Mouse (Mus musculus) hindbrain, embryonic 16.5 days (tissue): ENCODE measurements at regions not wholly inside any gene's neighbourhood (a gene's known extent, or its start where the extent isn't known, plus 50 kb on each side); places are given as distances from the start of the nearest gene placed in this dataset.
"Not testable (repeated sequence)": the region's sequence is repeated elsewhere in the genome, so short reads cannot be mapped to it uniquely, and the experiment has no call there.

Source experiments
- ATAC-seq: fragments of 200-750 bp; cut with Nextera tagmentation; 2 replicates; pipeline ENCODE4 v1.8.0; 2017; ENCODE audit warnings: moderate TSS enrichment, moderate library complexity
- H3K27ac ChIP-seq: fragments of 300-500 bp; sonication (generic); 2 replicates; pipeline ENCODE4 v1.5.1; 2014; ENCODE audit warnings: low read depth, mild to moderate bottlenecking, control low read depth, low read length, moderate library complexity
- H3K27me3 ChIP-seq: fragments of 300-500 bp; sonication (generic); replicated peaks from 2 replicates; pipeline ENCODE4 v1.6.1; 2014; ENCODE audit warnings: low read length; ENCODE audit not compliant: control insufficient read depth, insufficient read depth
- H3K36me3 ChIP-seq: fragments of 300-500 bp; sonication (generic); 2 replicates; pipeline ENCODE4 v1.6.1; 2014; ENCODE audit warnings: mild to moderate bottlenecking, low read length, moderate library complexity, mixed read lengths; ENCODE audit not compliant: control insufficient read depth, insufficient read depth
- H3K4me1 ChIP-seq: fragments of 300-500 bp; sonication (generic); 2 replicates; pipeline ENCODE4 v1.6.1; 2014; ENCODE audit warnings: low read depth, low read length; ENCODE audit not compliant: control insufficient read depth, insufficient read depth
- H3K4me2 ChIP-seq: fragments of 300-500 bp; sonication (generic); 2 replicates; pipeline ENCODE4 v1.6.1; 2014; ENCODE audit warnings: mild to moderate bottlenecking, low read length, control low read depth, moderate library complexity
- H3K4me3 ChIP-seq: fragments of 300-500 bp; sonication (generic); 2 replicates; pipeline ENCODE4 v1.5.1; 2014; ENCODE audit warnings: mild to moderate bottlenecking, low read length, control low read depth, moderate library complexity
- H3K9ac ChIP-seq: fragments of 300-500 bp; sonication (generic); 2 replicates; pipeline ENCODE4 v1.6.1; 2014; ENCODE audit warnings: low read depth, mild to moderate bottlenecking, control low read depth, low read length, moderate library complexity
- H3K9me3 ChIP-seq: fragments of 300-500 bp; sonication (generic); 2 replicates; pipeline ENCODE4 v1.6.1; 2014; ENCODE audit warnings: mild to moderate bottlenecking, low read length, moderate library complexity; ENCODE audit not compliant: control insufficient read depth
- WGBS: fragments of 180-500 bp; shearing (Covaris S2); extraction: QIAGEN DNeasy Blood & Tissue Kit; methylation state at CpG from one replicate; pipeline ENCODE4 v1.1.7; 2014; 5-methylcytosine and 5-hydroxymethylcytosine counted together

GRCm38 (mm10) chr13:5179552-5179951, 570.6 kb upstream of the Akr1e1 start:
- WGBS, result 58% methylated on average over 2 of the region's 2 CpGs

DNA sequence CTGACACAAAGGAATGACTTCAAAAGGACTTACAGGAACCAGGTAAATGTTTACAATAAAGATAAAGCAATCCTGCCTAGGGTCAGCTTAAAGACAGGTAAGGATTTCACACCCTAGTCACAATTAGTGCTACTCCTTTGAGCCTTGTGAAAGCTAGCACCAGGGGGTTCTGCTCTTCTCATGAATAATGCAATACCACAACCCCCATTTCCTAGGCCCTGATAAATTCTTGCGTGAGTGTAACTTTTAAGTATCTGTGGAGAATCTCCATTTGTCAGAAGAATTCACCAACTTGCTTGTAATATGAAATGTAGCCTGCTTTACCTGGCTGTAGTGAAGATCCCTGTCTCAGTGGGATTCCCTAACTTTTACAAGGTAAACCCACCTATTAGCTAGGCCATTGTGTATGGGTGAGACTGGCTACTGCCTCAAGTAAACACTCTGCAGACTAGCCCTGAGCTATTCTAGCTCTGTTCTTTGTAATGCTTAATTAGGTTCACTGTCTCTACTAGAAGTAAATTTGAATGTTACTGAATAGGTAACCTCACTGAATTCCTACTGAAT, 576.3 kb upstream of the Akr1e1 start:
- H3K36me3 ChIP-seq, H3K27me3 ChIP-seq, H3K4me2 ChIP-seq, H3K9ac ChIP-seq, H3K4me3 ChIP-seq, H3K27ac ChIP-seq, ATAC-seq, H3K4me1 ChIP-seq, H3K9me3 ChIP-seq: not testable (repeated sequence)
- 31% methylated on average over 1 of the region's 1 CpGs for WGBS

More at GRCm38 (mm10) chr13:5179552-5179951, 570.6 kb upstream of the Akr1e1 start:
- Histone ChIP-seq H3K4me2 (no peak overlapping the region), H3K36me3 (no peaks in the 10 kb centered on the region), H3K4me3 (no peak overlapping the region), H3K9me3 (no peaks in the 10 kb centered on the region), H3K27ac (no peak overlapping the region), H3K9ac (no peak overlapping the region), H3K4me1 (no peaks in the 10 kb centered on the region), H3K27me3 (no peaks in the 10 kb centered on the region)
- ATAC-seq, result no peak

DNA sequence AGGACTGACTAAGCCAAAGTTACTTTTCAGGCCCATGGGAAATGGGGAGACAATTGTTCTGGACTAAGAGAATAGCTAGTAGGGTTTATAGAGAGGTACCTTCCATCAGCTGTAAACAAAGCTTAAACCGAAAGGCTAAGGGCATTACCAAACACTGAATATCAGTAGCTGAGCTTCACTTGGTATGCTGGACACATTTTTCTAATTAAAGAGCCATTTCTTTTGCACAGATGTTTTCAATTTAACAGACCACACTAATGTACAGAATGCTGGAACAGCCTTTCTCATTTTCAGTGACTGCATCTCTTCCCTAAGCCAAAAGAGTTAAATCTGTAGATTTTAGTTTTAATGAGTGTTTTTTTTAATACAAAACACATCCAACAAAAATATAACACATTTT, 593.8 kb upstream of the Akr1e1 start:
- 73% methylated on average over 1 of the region's 1 CpGs for whole genome bisulfite sequencing
- Histone ChIP-seq H3K36me3 (no peaks in the 10 kb centered on the region), H3K4me3 (no peak overlapping the region), H3K27ac (no peak overlapping the region), H3K4me2 (no peak overlapping the region), H3K9me3 (no peaks in the 10 kb centered on the region), H3K9ac (no peak overlapping the region), H3K27me3 (no peaks in the 10 kb centered on the region), H3K4me1 (no peaks in the 10 kb centered on the region)
- no peak for ATAC-seq

GRCm38 (mm10) chr13:5204143-5204542, 595.2 kb upstream of the Akr1e1 start:
- H3K9me3 ChIP-seq, result no peaks in the 10 kb centered on the region
- 75% methylated on average over 2 of the region's 2 CpGs for WGBS
- no peak overlapping the region for H3K9ac ChIP-seq
- H3K27ac ChIP-seq, result no peak overlapping the region
- no peaks in the 10 kb centered on the region for H3K27me3 ChIP-seq
- no peaks in the 10 kb centered on the region for H3K4me1 ChIP-seq
- no peak overlapping the region for H3K4me2 ChIP-seq
- H3K4me3 ChIP-seq, result no peak overlapping the region
- ATAC-seq, result no peak
- H3K36me3 ChIP-seq, result no peaks in the 10 kb centered on the region

DNA sequence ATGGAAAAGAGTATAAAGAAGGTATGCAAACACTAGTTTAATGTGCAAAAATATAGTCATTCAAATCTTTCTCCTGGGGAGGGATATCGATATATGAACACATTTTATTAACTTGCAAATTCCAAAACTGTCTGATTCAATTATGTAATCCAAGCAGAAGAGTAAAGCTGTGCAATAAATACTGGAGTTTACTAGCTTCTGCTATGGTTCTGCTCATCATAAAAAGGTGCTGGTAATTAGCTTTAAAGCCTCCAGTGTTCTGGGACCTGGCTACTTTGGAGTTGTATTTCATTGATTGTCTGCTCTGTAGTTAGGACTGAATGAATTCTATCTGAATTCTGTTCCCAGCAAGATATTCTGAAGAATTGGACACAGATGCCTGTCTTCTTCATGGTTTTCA, 602.7 kb upstream of the Akr1e1 start:
- no peaks in the 10 kb centered on the region for H3K36me3 ChIP-seq
- H3K4me3 ChIP-seq, result no peak overlapping the region
- H3K27ac ChIP-seq, result no peak overlapping the region
- no peaks in the 10 kb centered on the region for H3K4me1 ChIP-seq
- 89% methylated on average over 1 of the region's 1 CpGs for WGBS
- H3K9me3 ChIP-seq, result no peaks in the 10 kb centered on the region
- H3K9ac ChIP-seq, result no peak overlapping the region
- ATAC-seq, result no peak
- no peaks in the 10 kb centered on the region for H3K27me3 ChIP-seq
- no peak overlapping the region for H3K4me2 ChIP-seq

DNA sequence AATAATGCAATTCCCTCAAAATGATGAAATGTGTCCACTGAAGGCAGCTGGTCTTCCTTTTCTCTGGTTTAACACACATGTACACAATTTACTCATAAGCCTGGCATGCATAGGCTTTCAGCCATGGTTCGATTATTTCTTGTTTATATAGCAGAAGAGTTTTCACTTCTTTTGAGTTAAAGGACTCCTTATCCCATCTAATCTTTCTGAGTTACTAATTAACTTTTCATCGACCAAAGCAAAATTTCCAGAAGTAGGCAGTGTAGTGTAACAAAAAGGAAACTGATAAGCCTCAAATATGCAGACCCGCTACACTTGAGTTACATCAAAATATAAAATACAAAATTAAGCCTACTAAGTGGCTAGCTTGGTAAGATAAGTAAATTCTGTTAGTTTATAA, 620.5 kb upstream of the Akr1e1 start:
- H3K27ac ChIP-seq, result no peak overlapping the region
- H3K9me3 ChIP-seq, result no peaks in the 10 kb centered on the region
- WGBS, result 93% methylated on average over 3 of the region's 3 CpGs
- no peak overlapping the region for H3K4me3 ChIP-seq
- H3K4me2 ChIP-seq, result no peak overlapping the region
- no peaks in the 10 kb centered on the region for H3K36me3 ChIP-seq
- no peaks in the 10 kb centered on the region for H3K4me1 ChIP-seq
- no peak for ATAC-seq
- H3K27me3 ChIP-seq, result no peaks in the 10 kb centered on the region
- no peak overlapping the region for H3K9ac ChIP-seq

DNA sequence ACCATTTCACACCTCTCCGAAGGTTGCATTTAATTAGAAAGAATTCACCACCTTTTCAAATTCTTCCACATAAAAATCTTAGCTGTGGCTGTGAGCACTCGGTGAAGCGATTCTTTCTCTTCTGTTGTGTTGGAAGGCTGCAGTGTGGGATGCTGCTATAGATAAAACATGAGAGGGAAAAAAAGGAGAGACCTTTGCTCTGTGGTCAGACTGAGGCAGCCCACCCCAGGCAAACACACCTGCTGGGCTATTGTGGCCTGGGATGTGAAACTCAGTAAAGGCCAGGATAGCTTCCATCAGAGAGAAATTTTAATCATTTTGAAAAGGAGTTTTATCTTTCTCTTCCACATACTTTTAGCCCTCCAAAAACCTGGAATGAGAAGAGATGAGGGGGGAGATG, 625.3 kb upstream of the Akr1e1 start:
- Histone ChIP-seq H3K27ac (no peak overlapping the region), H3K27me3 (no peaks in the 10 kb centered on the region), H3K36me3 (no peaks in the 10 kb centered on the region), H3K9me3 (no peaks in the 10 kb centered on the region), H3K4me3 (no peak overlapping the region), H3K4me1 (no peaks in the 10 kb centered on the region), H3K4me2 (no peak overlapping the region), H3K9ac (no peak overlapping the region)
- 76% methylated on average over 3 of the region's 3 CpGs for WGBS
- no peak for ATAC-seq

GRCm38 (mm10) chr13:5235391-5235790, 625.9 kb upstream of the Klf6 start:
- Histone ChIP-seq H3K4me2 (no peak overlapping the region), H3K9me3 (no peaks in the 10 kb centered on the region), H3K27ac (no peak overlapping the region), H3K4me1 (no peaks in the 10 kb centered on the region), H3K9ac (no peak overlapping the region), H3K4me3 (no peak overlapping the region), H3K36me3 (no peaks in the 10 kb centered on the region), H3K27me3 (no peaks in the 10 kb centered on the region)
- WGBS, result 100% methylated on average over 1 of the region's 1 CpGs
- ATAC-seq, result no peak

DNA sequence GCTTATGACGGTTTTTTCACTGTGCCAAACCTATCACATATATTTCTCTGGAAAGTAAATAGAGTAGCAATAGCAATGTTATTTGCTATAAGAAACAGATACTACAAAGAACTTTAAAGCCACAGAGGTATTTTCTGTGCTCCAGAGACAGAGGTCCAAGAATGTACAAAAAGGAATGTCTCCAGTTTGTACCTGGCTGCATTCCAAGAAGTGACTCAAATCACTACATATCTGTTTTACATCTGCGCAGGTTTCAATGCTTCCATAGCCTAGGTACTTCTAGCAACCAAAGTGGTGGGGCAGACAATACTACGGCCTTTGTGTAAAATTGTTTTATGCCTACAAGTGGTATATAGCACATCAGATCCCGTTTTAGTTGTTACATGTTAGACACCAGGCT, 620.7 kb upstream of the Klf6 start:
- H3K4me2 ChIP-seq, result no peak overlapping the region

GRCm38 (mm10) chr13:5242782-5243181, 618.5 kb upstream of the Klf6 start:
- Histone ChIP-seq H3K4me1 (no peaks in the 10 kb centered on the region), H3K27ac (no peak overlapping the region), H3K4me2 (no peak overlapping the region), H3K9me3 (no peaks in the 10 kb centered on the region), H3K9ac (no peak overlapping the region), H3K27me3 (no peaks in the 10 kb centered on the region), H3K4me3 (no peak overlapping the region), H3K36me3 (no peaks in the 10 kb centered on the region)
- ATAC-seq, result no peak
- WGBS, result 67% methylated on average over 2 of the region's 2 CpGs

More for the DNA sequence above, 620.7 kb upstream of the Klf6 start:
- H3K9ac ChIP-seq, result no peak overlapping the region
- no peak overlapping the region for H3K27ac ChIP-seq
- H3K4me1 ChIP-seq, result no peaks in the 10 kb centered on the region
- no peaks in the 10 kb centered on the region for H3K36me3 ChIP-seq
- ATAC-seq, result no peak
- no peaks in the 10 kb centered on the region for H3K27me3 ChIP-seq
- H3K4me3 ChIP-seq, result no peak overlapping the region
- H3K9me3 ChIP-seq, result no peaks in the 10 kb centered on the region
- 87% methylated on average over 4 of the region's 4 CpGs for WGBS
